Mouse (Mus musculus) CH12.LX (cell line): ENCODE results near the gene Pfdn4. TPM values are rescaled to one million over a fixed set of nuclear protein-coding genes. Genes with fewer than 3 reads are reported as not detected.

Experiments used
- DNase-seq: peaks from one replicate; pipeline ENCODE4 v3.0.0-alpha.2; 2013; ENCODE audit errors: extremely low read depth
- H3K27ac ChIP-seq: 2 replicates; pipeline ENCODE4 v1.5.1; 2012; ENCODE audit warnings: low read depth, mild to moderate bottlenecking, control low read depth, moderate library complexity; ENCODE audit not compliant: insufficient read depth
- H3K27me3 ChIP-seq: replicated peaks from 2 replicates; pipeline ENCODE3; 2012; ENCODE audit warnings: inconsistent platforms
- H3K36me3 ChIP-seq, 2 experiments: replicated peaks in 1 of 2; 2 replicates each; pipeline versions ENCODE3 to v1.6.1; 2012; ENCODE audit warnings: inconsistent platforms in 1 of 2, low read length in 1 of 2, mild to moderate bottlenecking in 1 of 2, mixed read lengths in 1 of 2, moderate library complexity in 1 of 2; ENCODE audit not compliant: control insufficient read depth in 1 of 2, insufficient read depth in 1 of 2
- H3K4me1 ChIP-seq, 2 experiments: 2 replicates each; pipeline ENCODE4 v1.6.1; 2012; ENCODE audit warnings: inconsistent platforms in 1 of 2, moderate library complexity in 1 of 2; ENCODE audit not compliant: insufficient read depth in 2 of 2, control insufficient read depth in 1 of 2
- H3K4me2 ChIP-seq: 2 replicates; pipeline ENCODE4 v1.6.1; 2012; ENCODE audit warnings: low read depth, mild to moderate bottlenecking, control low read depth; ENCODE audit not compliant: poor library complexity, insufficient read depth, severe bottlenecking
- H3K4me3 ChIP-seq, 3 experiments: fragments of 150-350 bp in 1 of 3; sonication (generic) in 1 of 3; replicated peaks in 1 of 3; 2 replicates each; pipeline versions ENCODE3 to v1.5.1; 2011 to 2012; ENCODE audit warnings: low read depth in 2 of 3, low read length in 2 of 3, mild to moderate bottlenecking in 2 of 3, moderate library complexity in 2 of 3, control low read depth in 1 of 3, improper control_type of control experiment in 1 of 3, inconsistent platforms in 1 of 3, mixed read lengths in 1 of 3; ENCODE audit not compliant: poor library complexity in 1 of 3
- H3K79me2 ChIP-seq: replicated peaks from 2 replicates; pipeline ENCODE4 v1.6.1; 2012; ENCODE audit warnings: mild to moderate bottlenecking, moderate library complexity; ENCODE audit not compliant: control insufficient read depth, poor library complexity, insufficient read depth, severe bottlenecking; ENCODE audit errors: extremely low read depth
- H3K9ac ChIP-seq: 2 replicates; pipeline ENCODE4 v1.6.1; 2012; ENCODE audit warnings: low read depth, mild to moderate bottlenecking, control low read depth, moderate library complexity; ENCODE audit not compliant: insufficient read depth
- H3K9me3 ChIP-seq: replicated peaks from 2 replicates; pipeline ENCODE3; 2012; ENCODE audit warnings: low read length, inconsistent platforms, mixed read lengths
- CHD1 ChIP-seq: IDR thresholded peaks from 2 replicates; pipeline ENCODE4 v1.6.1; 2012; ENCODE audit warnings: low read depth, low read length, improper control_type of control experiment, inconsistent platforms
- E2F4 ChIP-seq: IDR thresholded peaks from 2 replicates; pipeline ENCODE4 v1.6.1; 2011; ENCODE audit warnings: low read depth, low read length, improper control_type of control experiment; ENCODE audit not compliant: insufficient replicate concordance
- EP300 ChIP-seq: IDR thresholded peaks from 2 replicates; pipeline ENCODE4 v1.6.1; 2011; ENCODE audit warnings: low read length, improper control_type of control experiment
- ETS1 ChIP-seq: conservative IDR thresholded peaks from 2 replicates; pipeline ENCODE4 v1.6.1; 2012; ENCODE audit warnings: low read depth, mild to moderate bottlenecking, inconsistent platforms, low read length, improper control_type of control experiment, moderate library complexity
- GABPA ChIP-seq: IDR thresholded peaks from 2 replicates; pipeline ENCODE4 v1.6.1; 2012; ENCODE audit warnings: low read depth, low read length, improper control_type of control experiment, inconsistent platforms; ENCODE audit not compliant: insufficient replicate concordance
- HCFC1 ChIP-seq: IDR thresholded peaks from 2 replicates; pipeline ENCODE4 v1.6.1; 2012; ENCODE audit warnings: low read depth, mild to moderate bottlenecking, inconsistent platforms, low read length, improper control_type of control experiment
- JUN ChIP-seq: IDR thresholded peaks from 2 replicates; pipeline ENCODE4 v1.6.1; 2011; ENCODE audit warnings: low read depth, mild to moderate bottlenecking, low read length, improper control_type of control experiment, moderate library complexity; ENCODE audit not compliant: insufficient read depth
- JUND ChIP-seq: conservative IDR thresholded peaks from 2 replicates; pipeline ENCODE4 v1.6.1; 2011; ENCODE audit warnings: low read depth, low read length, improper control_type of control experiment
- KAT2A ChIP-seq: IDR thresholded peaks from 2 replicates; pipeline ENCODE4 v1.6.1; 2012; ENCODE audit warnings: low read length, improper control_type of control experiment, inconsistent platforms; ENCODE audit not compliant: insufficient replicate concordance
- MAFK ChIP-seq: IDR thresholded peaks from 2 replicates; pipeline ENCODE4 v1.6.1; 2011; ENCODE audit warnings: low read length, improper control_type of control experiment; ENCODE audit not compliant: insufficient replicate concordance
- MAX ChIP-seq: IDR thresholded peaks from 2 replicates; pipeline ENCODE4 v1.6.1; 2011; ENCODE audit warnings: low read length, improper control_type of control experiment
- MXI1 ChIP-seq: IDR thresholded peaks from 2 replicates; pipeline ENCODE4 v1.6.1; 2011; ENCODE audit warnings: mild to moderate bottlenecking, low read depth, low read length, improper control_type of control experiment
- MYC ChIP-seq: IDR thresholded peaks from 2 replicates; pipeline ENCODE4 v1.6.1; 2011; ENCODE audit warnings: low read depth, mild to moderate bottlenecking, improper control_type of control experiment, low read length
- NELFE ChIP-seq: IDR thresholded peaks from 2 replicates; pipeline ENCODE4 v1.6.1; 2011; ENCODE audit warnings: low read depth, low read length, improper control_type of control experiment
- POLR2A ChIP-seq: IDR thresholded peaks from 2 replicates; pipeline ENCODE4 v1.6.1; 2011; ENCODE audit warnings: low read depth, mild to moderate bottlenecking, improper control_type of control experiment, low read length
- POLR2AphosphoS2 ChIP-seq: IDR thresholded peaks from 2 replicates; pipeline ENCODE4 v1.6.1; 2011; ENCODE audit warnings: low read depth, low read length, improper control_type of control experiment
- RCOR1 ChIP-seq: conservative IDR thresholded peaks from 2 replicates; pipeline ENCODE4 v1.6.1; 2012; ENCODE audit warnings: low read depth, mild to moderate bottlenecking, inconsistent platforms, low read length, improper control_type of control experiment
- SMC3 ChIP-seq: IDR thresholded peaks from 2 replicates; pipeline ENCODE4 v1.6.1; 2011; ENCODE audit warnings: low read depth, low read length, improper control_type of control experiment
- TBP ChIP-seq: conservative IDR thresholded peaks from 2 replicates; pipeline ENCODE4 v1.6.1; 2011; ENCODE audit warnings: low read depth, low read length, improper control_type of control experiment
- TCF12 ChIP-seq: IDR thresholded peaks from 2 replicates; pipeline ENCODE4 v1.6.1; 2014; ENCODE audit warnings: low read depth, mild to moderate bottlenecking, inconsistent platforms, low read length, improper control_type of control experiment
- UBTF ChIP-seq: IDR thresholded peaks from 2 replicates; pipeline ENCODE4 v1.6.1; 2012; ENCODE audit warnings: low read depth, mild to moderate bottlenecking, inconsistent platforms, low read length, improper control_type of control experiment, moderate library complexity
- USF1 ChIP-seq: IDR thresholded peaks from 2 replicates; pipeline ENCODE4 v1.6.1; 2014; ENCODE audit warnings: low read depth, mild to moderate bottlenecking, inconsistent platforms, low read length, improper control_type of control experiment
- USF2 ChIP-seq: conservative IDR thresholded peaks from 2 replicates; pipeline ENCODE4 v1.6.1; 2011; ENCODE audit warnings: low read depth, low read length, improper control_type of control experiment
- ZC3H11A ChIP-seq: IDR thresholded peaks from 2 replicates; pipeline ENCODE4 v1.6.1; 2012; ENCODE audit warnings: low read depth, mild to moderate bottlenecking, inconsistent platforms, low read length, improper control_type of control experiment
- ZMIZ1 ChIP-seq: IDR thresholded peaks from 2 replicates; pipeline ENCODE4 v1.6.1; 2012; ENCODE audit warnings: low read depth, mild to moderate bottlenecking, inconsistent platforms, low read length, improper control_type of control experiment
- ZNF384 ChIP-seq: IDR thresholded peaks from 2 replicates; pipeline ENCODE4 v1.6.1; 2012; ENCODE audit warnings: low read depth, low read length, improper control_type of control experiment, inconsistent platforms
- dilution Hi-C: fragments of 300-500 bp; cut with MboI; formaldehyde crosslinking; loops from 2 replicates; pipeline ENCODE4 v1.14.3; 2020; ENCODE audit warnings: low sequenced_read_pairs; ENCODE audit not compliant: extremely low pct_unique_long_range_greater_than_20kb, extremely low pct_ligation_motif_present
- in situ Hi-C: fragments of 300-500 bp; cut with MboI; formaldehyde crosslinking; loops from 3 replicates; pipeline ENCODE4 v1.14.3; 2019; ENCODE audit warnings: low sequenced_read_pairs, low pct_ligation_motif_present, low pct_unique_long_range_greater_than_20kb, mixed read lengths
- polyA plus RNA-seq: library from polyadenylated mRNA; unstranded; fragments of >175 nt; gene quantifications from 2 replicates; pipeline ENCODE4 v1.2.1, GENCODE M21; 2012; ENCODE audit warnings: low read depth; ENCODE audit not compliant: insufficient read length
- total RNA-seq, 2 experiments: library from RNA; depleted of rRNA; stranded (reverse); fragments of 300-350 nt in 1 of 2; fragments of >200 nt in 1 of 2; gene quantifications; 2 replicates each; pipeline ENCODE4 v1.2.3; 2012 to 2014

The Pfdn4 gene
- total and polyA plus RNA-seq, 3 experiments = 56.2 to 222 (median 68.8) TPM

DNA sequence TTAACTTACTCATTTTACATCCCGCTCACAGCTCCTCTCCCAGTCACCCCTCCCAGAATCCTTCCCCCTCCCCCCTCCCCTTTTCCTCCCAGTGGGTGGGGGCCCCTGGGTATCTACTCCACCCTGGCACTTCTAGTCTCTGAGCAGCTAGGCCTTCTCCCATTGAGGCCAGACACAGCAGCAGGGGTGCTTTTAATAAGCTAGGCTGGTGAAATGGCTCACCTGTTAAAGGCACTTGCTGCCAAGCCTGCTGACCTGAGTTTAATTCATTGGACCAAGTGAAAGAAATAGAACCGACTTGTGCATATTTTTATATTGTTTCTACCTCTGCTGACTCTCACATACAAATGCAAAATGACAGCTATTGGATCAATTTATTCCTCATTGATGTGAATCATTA, 52.9 kb downstream of the Pfdn4 start:
- in situ Hi-C loops = no loop called here
- TF ChIP-seq JUND (no peak), SMC3 (no peak), E2F4 (no peak), KAT2A (no peak), ETS1 (no peak), MAFK (no peak), JUN (no peak), USF1 (no peak), EP300 (no peak), NELFE (no peak), TCF12 (no peak), RCOR1 (no peak), UBTF (no peak), MAX (no peak), USF2 (no peak), GABPA (no peak), TBP (no peak), MXI1 (no peak), POLR2A (no peak), HCFC1 (no peak)
- dilution Hi-C loops = no loop called here

GRCm38 (mm10) chr2:170550240-170550639, 54.0 kb downstream of the Pfdn4 start:
- Histone ChIP-seq H3K4me1 (no peaks in the 10 kb centered on the region), H3K4me3 (no peak overlapping the region), H3K9ac (no peak overlapping the region), H3K4me2 (no peak overlapping the region), H3K27me3 (no peaks in the 10 kb centered on the region), H3K79me2 (no peaks in the 10 kb centered on the region), H3K36me3 (no peaks in the 10 kb centered on the region), H3K27ac (no peak overlapping the region), H3K9me3 (peaks cover 59% of the 10 kb centered on the region)
- in situ Hi-C loops = no loop called here
- no peak for DNase-seq
- TF ChIP-seq ZC3H11A (no peak), ZMIZ1 (no peak), MYC (no peak), ZNF384 (no peak), USF2 (no peak), HCFC1 (no peak), MAX (no peak), CHD1 (no peak), POLR2AphosphoS2 (no peak), JUND (no peak)
- TF ChIP-seq, all 38 proteins: peak for 0
- dilution Hi-C loops = no loop called here

More for the DNA sequence above, 52.9 kb downstream of the Pfdn4 start:
- Histone ChIP-seq H3K27me3 (no peaks in the 10 kb centered on the region), H3K4me2 (no peak overlapping the region), H3K9ac (no peak overlapping the region), H3K4me1 (no peaks in the 10 kb centered on the region), H3K4me3 (no peak overlapping the region), H3K79me2 (no peaks in the 10 kb centered on the region), H3K9me3 (peaks cover 54% of the 10 kb centered on the region), H3K27ac (no peak overlapping the region), H3K36me3 (no peaks in the 10 kb centered on the region)
- no peak for DNase-seq
